Mouse (Mus musculus) hematopoietic stem cell, adult 5-6 weeks (primary cell): ENCODE data around the gene Fzd5. TPM values are rescaled to one million over a fixed set of nuclear protein-coding genes. Genes with fewer than 3 reads are reported as not detected.

Source experiments
- ATAC-seq, 2 experiments: fragments of 125-278 bp in 1 of 2; replicated peaks in 1 of 2; 2 replicates each; pipeline ENCODE4 v1.8.0; 2016 to 2017; ENCODE audit warnings: inconsistent platforms in 2 of 2, mild to moderate bottlenecking in 2 of 2, moderate number of reproducible peaks in 2 of 2, low read depth in 1 of 2, moderate TSS enrichment in 1 of 2; ENCODE audit not compliant: low FRiP score in 2 of 2, poor library complexity in 2 of 2, severe bottlenecking in 2 of 2, insufficient read depth in 1 of 2, low TSS enrichment in 1 of 2
- total RNA-seq: library from RNA; stranded (forward); fragments of 172-1452, 232-1000 nt; gene quantifications from 2 replicates; pipeline ENCODE4 v1.2.3, GENCODE M21; 2017

The Fzd5 gene
- total RNA-seq = 4.2 and 4.3 TPM in 2 replicates

DNA sequence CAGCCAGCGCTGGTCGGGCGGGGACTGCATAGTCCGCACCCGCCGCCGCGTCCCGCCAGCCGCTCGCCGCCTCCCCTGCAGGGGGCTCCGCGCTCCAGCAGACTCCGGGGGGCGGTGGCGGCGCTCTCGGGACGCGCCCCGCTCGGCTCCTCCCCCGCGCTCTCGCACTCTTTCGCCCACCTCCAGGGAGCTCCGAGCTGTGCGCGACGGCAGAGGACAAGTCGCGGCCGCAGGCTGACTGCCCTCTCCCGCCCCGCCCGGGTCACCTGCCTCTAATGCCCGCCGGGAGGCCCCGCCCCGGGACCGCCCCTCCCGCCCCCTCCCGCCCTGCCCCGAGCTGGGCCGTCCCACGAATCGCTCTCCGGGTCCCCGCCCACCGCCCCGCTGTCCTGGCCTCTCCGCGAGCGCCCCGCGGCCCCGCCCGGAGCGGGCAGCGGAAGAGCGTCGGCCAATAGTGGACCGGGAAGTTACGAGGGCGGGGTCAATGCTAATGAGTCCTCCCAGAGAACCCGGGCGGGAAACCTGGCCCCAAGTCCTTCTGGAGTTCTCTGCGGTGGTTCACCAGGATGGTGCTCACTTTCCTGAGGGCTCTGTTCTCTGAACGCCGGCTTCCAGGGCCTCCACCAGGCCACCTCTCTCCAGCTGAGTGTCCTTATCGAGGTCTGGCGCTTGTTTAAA lies at the start of gene Fzd5:
Fzd5 (minus strand) TSS at position 250 of the 678 bp plus-strand sequence.
- peak; percentile 66 to 68 for ATAC-seq

DNA sequence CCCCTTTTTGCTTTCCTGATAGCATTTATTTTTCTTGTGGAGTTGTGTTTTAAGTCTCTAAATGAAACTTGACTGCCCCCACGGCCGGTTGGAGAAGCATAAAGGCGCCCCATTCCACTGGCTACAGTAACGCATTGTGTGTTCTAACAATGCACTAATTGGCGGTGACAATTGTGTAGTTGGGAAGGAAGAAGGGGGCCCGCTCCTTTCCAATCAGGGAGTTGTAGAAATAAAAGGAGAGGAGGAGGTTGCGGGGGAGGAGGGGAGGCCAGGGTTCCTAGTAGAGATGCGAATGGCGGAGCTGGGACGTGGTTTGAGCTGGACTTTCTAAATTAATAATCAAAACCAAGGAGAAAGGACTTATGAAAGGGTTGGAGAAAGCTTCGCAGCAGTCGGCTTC lies 42.3 kb upstream of the Fzd5 start:
- ATAC-seq = no peak

GRCm38 (mm10) chr1:64779415-64779814 lies 41.9 kb upstream of the Fzd5 start:
- no peak for ATAC-seq

- ATAC-seq = no peak
Observed at GRCm38 (mm10) chr1:64773305-64773704, 35.8 kb upstream of the Fzd5 start.

GRCm38 (mm10) chr1:64770169-64770568 lies 32.6 kb upstream of the Fzd5 start:
- no peak for ATAC-seq

GRCm38 (mm10) chr1:64761646-64762045 lies 24.1 kb upstream of the Fzd5 start:
- ATAC-seq = no peak

DNA sequence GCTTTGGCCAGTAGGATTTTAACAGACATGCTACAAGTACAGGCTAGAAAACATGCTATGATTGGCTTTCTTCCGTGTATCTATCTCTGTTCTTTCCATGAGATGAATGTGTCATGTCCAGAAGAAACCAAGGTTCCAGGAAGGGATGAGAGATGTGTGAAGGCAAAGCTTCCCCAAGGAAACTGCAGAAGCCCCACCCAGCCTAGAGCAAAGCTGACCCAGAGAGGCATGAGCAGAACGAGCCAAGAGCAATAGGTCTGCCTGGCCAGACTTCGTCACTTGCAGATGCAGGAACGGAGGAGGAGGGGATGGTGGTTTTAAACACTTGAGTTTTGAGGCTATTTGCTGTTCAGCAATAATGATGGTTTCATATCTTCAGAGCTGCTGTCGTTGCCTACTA lies 20.2 kb upstream of the Fzd5 start:
- no peak for ATAC-seq

GRCm38 (mm10) chr1:64757254-64757653 lies 19.7 kb upstream of the Fzd5 start:
- 0 out of 4 replicates have a peak, but pooled peaks of 1 of the 2 experiments have one; percentile 44 for ATAC-seq

DNA sequence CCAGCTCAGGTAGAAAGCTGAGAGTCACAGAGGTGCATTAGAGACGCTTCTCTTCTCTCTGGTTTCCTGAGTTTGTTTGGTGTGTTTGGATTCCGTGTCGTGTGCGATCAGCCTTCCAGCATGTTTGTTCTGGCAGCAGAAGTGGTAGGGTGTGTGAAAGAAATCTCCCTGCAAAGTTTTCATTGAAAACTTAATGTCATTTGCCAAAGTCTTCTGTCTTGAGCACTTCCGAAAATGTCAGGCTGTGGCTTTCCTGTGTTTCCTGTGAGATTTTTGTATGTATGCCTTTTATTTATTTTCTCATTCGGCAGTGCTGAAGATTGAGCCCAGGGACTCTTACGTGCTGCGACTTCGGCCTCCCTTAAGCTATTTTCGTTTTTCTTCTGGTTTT lies 19.1 kb upstream of the Fzd5 start:
- peak; percentile 38 to 66 for ATAC-seq

DNA sequence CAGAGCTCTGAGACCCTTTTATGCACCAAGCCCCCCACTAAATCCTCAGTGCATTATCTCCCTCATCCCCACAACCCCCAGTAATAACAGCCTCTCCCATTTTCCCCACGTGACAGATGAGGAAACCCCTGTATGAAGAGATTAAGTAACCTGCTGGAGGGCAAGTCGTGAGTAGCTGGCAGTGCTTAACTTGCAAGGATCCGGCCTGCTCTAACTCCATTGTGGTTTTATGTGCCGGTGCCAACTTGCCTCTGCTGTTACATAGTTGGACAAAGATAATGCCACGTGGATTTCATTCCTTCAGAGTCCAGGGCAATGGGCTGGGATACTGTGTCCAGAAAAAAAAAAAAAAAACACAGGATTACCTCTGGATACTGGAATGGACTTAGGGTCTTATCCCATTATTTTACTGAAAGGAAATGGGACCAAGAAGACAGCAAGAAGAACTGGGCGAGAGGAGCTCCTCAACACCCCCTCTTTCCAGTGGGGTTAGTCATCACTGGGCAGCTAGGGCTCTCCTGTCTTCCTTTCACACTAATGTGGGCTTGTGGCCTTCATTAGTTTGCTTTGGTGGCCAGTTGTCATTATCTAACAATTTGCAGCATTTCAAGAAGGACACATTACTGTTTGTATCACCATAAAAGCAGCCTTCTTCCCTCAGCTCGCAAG lies 18.6 kb upstream of the Fzd5 start:
- peak; percentile 56 to 70; a peak in 3 of 4 replicates for ATAC-seq

DNA sequence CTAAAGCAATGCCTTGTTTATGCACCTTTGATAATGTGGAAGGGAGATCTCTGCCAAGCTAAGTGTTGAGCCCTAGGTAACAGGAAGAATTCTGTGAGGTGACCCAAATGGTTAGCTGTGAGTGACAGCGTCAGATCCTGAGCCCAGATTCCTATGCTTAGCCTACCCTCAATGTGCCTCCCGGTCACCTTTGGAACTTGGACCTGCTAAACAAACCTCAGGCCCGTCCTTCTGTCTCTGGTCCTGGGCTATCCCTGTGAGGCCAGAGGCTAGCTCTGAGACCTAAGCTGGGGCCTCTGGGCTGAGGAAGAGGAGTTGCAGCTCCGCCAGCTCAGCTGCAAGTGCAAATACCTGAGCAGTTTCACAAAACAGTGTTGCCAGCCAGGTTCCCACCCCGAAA lies 17.1 kb upstream of the Fzd5 start:
- no peak for ATAC-seq

DNA sequence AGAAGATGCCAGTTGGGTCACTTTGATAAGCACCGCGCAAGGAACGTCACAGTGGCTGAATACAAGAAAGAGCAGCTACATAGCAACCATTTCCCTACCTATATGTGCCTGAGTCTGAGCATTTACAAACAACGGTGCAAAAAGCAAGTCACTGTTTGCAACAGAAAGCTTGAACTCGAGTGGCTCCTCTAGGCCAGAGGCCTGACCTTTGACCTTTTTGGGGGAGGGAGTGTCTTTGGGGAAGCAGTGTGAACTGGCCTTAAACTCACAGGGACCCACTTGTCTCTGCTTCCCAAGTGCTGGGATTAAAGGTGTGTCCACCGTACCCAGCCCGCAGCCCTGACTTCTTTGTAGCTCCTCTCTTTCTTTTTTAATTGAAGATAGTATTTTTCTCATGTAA lies 16.1 kb upstream of the Fzd5 start:
- ATAC-seq = no peak

- no peak for ATAC-seq
Observed at GRCm38 (mm10) chr1:64753109-64753508, 15.6 kb upstream of the Fzd5 start.

DNA sequence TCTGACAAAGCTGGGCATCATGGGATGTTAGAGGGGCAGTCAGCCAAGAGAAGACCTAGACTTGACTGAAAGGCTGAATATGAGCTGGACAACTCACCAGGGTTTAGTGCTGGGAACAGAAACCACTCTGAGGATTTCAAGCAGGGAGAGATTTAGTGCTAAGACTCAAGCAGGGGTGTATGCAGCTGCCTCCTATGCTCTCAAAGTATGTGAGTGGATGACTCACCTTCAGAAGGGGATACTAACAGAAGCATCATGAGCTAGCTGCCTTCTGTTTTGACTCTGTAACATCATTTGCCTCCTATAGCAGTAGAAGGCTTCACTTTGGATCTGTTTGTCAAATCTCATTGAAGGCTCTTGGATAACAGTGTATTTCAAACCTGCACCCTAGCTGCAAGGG lies 7.1 kb upstream of the Fzd5 start:
- no peak for ATAC-seq

DNA sequence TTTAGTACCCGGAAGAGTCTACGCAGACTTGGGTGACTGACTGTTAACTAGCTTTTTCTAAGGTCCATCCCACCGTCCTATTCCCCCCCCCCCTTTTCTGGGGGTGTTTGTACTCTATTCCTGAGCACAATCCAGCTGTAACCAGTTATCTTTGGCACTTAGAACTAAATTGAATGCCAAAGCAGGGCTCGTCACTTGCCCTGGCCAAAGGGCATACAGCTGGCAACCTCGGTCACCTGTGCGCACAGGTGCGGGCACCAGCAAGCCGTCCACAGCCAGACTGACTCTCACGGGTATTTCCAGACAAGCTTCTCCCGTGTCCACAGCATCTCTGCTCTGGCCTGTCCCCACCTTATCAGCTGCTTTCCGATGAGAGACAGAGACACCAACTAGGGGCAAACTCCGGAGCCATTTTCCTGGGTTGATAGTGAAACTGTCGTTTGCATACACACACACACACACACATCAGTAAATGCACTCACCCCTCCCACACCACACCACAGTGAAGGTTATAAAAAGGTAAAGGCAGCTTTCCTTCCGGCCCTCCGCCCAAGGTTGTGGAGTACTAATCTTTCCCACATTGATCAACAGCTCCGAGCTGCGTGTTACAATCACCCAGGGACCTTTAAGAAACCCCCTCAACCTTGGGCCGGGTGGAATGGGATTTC lies 5.3 kb upstream of the Fzd5 start:
- no peak for ATAC-seq

DNA sequence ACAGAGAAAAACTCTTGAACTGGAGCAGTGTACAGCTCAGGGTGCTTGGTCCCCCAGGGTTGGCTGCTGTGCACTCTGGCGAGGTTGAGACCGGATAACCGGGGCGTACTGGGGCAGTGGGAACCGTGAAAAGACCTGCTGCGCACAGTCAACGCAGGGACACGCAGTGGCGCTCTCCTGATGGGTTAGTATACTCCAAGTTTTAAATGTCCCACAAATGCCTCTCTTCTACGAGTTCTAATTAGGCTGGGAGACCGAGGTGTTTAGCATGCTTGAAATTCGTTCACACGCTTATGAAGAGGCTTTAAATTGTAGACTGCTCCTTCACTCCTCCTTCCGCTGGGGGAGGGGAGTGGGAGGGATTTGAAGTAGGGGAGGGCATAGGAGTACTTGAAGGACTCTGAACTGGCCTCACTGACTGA lies 1.1 kb upstream of the Fzd5 start:
- peak; percentile 21 to 31; a peak in 2 of 4 replicates for ATAC-seq

DNA sequence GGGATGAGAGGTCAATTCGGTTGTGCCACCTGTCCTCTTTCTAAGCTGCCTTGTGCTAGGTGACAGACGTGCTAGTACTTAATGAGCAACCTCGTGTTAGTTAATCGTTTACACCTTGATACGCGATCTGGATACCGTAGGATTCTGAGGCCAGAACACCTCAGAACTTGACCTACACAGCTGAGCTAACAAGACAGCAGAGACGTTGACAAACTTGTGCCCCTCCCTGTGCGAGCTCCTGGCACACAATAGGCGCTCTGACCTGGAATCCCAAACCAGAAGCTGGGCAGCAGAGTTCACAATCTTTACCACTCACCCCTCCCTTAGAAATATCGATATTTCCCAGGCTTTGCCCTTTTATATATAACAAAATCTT lies 617 bp upstream of the Fzd5 start:
- ATAC-seq = peak in 1 of 2 experiments; percentile 3; a peak in 1 of 4 replicates

DNA sequence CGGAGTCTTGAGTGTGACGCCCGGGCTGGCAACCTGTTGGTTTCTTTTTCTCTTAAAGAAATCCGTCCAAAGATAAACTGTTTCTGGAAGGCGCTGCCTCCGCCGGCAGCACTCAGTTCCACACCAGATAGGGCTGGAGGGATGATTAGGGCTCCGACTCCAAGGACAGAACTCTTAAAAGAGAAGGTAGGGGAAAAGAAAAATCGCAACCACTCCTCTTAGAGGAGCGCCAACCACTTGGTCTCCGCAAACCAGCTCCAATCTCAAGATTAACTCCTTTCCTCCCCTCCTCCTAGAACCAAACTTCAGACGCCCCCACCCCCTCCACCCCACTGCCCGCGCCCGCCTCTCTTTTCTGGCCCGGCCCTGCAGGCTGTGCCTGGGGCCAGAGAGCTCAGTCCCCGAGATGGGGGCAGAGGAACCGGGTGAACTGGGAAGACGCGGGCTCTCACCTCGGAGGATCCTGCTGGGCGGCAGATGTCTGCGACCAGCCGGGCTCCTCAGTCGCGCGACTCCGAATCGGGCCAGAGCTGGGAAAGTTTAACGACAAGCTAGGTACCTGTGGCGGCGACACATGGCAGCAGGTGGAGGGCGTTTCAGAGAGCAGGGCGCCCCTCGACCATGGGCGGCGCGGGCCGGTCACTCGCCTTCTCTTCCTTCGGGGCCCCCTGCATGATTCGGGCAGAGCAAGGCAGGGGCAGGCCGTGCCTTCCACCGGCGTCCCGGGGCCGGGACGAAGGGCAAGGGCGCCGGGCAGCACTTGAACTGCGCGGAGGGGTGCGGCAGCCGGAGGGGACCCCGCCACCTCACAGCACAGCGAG lies 660 bp downstream of the Fzd5 start:
- ATAC-seq = no peak
